Mouse (Mus musculus): Measurements from ENCODE around the gene Serpina5. TPM values are rescaled to one million over a fixed set of nuclear protein-coding genes. Genes with fewer than 3 reads are reported as not detected.
"Not testable (repeated sequence)": the region's sequence is repeated elsewhere in the genome, so short reads cannot be mapped to it uniquely, and the experiment has no call there.

Serpina5 gene
- not detected for total RNA-seq (2021)

DNA sequence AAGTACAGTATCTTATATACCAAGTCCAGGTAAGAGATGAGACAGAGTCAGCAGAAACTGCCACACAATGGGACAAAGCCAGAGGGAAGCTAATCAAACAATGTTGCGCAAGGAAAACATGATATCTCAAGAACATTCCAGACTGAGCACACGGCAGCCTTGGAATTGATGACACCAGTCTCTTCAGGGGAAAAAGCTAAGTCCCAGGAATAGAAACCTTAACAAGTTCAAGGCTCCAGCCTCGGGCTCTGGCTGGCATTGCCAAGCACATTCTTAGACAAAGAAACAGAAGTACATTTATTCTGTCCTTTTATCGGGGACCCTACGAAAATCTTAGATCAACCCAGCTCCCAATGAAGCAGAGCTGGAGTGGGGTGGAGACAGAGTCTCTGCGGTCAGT is at the start of gene Serpina5:
Gene Serpina5 (plus strand): TSS at position 346 of the 400 bp plus-strand sequence.
- no peak for DNase-seq (ENCODE audit: low spot score in 2 of 2)
- intact Hi-C loops (cut with DNase I), result no loop called here

DNA sequence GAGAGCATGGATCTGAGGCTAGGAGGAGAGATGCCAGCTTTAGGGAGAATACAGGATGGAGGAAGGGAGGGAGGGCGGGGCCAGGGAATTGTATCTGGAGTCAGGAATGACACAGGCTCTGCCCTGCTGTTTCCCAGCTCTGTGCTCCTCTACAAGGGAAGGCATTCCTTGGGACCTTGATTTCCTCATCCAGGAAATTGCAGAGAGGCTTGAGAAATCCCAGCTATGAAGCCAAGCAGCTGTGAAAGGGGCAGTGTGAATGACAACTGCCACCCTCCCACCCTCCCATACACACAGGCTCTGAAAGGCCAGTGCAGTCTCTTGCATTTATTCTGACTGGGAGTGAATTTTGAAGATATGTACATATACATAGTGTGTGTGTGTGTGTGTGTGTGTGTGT is 46.9 kb upstream of the Serpina5 start:
- intact Hi-C loops (cut with DNase I), result no loop called here
- DNase-seq (ENCODE audit: low spot score in 2 of 2), result no peak

DNA sequence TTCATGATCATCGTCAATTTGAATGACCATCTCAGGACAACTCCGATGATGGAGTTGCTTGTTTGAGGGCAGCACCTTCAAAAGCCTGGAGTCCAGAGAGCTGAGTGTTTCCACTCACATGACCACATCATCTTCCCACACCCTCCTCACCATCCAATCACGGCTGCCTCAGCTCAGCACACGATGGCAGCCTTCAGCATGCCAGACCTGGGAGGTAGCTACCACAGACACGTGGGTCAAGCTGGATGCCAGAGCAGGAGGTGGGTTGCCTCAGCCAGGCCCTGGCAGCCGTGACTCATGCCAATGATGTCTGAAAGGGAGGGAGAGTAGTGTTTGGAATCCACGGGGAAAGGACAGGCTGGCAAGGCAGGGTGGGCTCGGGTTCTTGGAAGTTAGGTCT is 45.2 kb upstream of the Serpina5 start:
- DNase-seq (ENCODE audit: low spot score in 2 of 2), result no peak
- intact Hi-C loops (cut with DNase I), result no loop called here

DNA sequence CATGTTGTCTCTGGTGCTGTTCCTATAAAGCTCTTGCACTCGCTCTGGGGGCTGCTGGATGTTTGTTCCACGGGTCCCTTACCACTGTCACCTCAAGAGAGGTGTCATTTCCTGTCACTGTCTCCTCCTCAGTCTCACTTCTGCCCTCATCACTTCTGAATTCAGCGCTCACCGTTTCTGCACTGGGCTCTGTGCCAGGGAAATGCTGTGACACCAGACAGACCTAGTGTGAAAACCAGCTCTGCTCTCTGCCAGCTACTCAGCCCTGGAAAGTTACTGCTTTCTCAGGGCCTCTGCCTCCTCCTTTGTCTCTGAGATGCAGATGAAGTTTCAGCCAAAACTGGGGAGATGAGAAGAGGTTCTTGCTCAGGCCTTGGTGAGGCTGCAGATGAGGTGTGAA is 43.9 kb upstream of the Serpina5 start:
- peak; percentile 45 to 57 for DNase-seq (ENCODE audit: low spot score in 2 of 2)
- intact Hi-C loops (cut with DNase I), result no loop called here

DNA sequence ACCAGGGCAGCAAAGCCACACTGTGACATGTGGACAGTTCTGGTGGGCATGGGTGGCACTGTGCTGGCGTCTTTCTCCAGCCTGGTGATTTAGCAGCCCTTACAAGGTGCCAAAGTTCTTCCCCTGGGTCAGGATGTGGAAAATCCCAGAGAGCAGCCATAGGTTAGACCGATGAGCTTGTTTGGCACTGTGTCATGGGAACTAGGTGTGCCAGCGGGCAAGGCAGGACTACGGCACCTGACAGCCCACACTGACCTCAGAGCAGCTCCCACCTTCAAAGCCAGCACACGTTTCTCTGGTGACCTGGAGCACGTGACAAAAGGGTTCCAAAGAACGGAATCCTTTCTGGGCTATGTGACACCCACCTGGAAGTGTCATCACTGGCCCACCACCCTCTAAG is 43.4 kb upstream of the Serpina5 start:
- intact Hi-C loops (cut with DNase I), result no loop called here
- no peak for DNase-seq (ENCODE audit: low spot score in 2 of 2)

DNA sequence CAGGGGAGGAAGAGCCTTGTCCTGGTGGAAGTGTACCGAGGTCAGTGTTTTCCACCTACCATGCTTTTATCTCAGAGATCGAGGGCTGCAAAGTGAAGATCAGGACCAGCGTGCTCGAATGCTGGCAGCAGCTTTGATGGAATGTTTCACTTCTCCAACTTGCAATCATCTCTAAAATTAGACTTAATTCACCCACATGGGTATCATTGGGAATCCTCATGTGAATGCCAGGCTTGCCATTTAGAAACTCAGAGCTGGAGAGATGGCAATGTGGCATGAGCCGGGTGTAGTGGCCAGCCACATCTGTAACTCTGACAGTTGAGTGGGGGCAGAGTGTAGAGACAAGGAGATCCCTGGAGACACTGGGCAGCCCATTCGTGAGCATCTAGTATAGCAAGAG is 40.8 kb upstream of the Serpina5 start:
- peak in 1 of 2 experiments; percentile 24 for DNase-seq (ENCODE audit: low spot score in 2 of 2)
- intact Hi-C loops (cut with DNase I), result no loop called here

DNA sequence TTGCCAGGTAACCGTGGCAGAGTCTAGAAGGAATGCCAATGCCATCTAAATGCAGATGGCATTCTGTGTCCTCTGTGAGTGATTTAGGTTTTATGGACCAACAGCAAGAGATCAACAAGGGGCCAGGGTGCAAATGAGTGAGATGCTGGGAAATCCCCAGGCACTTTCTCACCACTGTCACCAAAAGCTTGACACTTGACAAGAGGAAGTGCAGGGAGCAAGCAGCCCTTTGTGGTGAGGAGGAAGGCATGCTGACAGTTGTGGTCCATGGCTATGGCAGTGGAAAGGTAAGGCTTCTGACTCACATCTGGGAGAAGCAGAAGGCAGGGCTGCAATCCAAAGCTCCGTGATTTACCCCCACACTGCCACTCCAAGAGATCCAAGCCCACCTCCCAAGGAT is 39.1 kb upstream of the Serpina5 start:
- no peak for DNase-seq (ENCODE audit: low spot score in 2 of 2)
- intact Hi-C loops (cut with DNase I), result no loop called here

DNA sequence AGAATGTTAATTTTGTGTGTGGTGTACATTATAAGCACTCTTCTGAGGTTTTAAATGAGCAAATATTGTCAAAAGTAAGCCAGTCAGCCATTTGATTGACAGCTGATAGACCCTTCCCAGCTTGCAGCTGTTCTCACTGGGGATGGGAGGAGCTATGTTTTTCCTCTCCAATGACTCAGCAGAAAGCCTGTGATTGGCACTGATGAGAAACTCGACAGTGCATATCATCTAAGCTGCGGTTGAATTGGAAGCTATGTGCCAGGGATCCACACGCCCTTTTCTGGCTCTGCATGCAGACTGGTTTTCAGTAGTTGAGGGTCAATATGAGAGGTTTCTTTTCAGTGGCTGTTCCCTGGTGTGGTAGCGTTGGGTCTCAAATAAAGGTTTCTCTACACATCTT is 36.4 kb upstream of the Serpina5 start:
- no peak for DNase-seq (ENCODE audit: low spot score in 2 of 2)
- intact Hi-C loops (cut with DNase I), result no loop called here

DNA sequence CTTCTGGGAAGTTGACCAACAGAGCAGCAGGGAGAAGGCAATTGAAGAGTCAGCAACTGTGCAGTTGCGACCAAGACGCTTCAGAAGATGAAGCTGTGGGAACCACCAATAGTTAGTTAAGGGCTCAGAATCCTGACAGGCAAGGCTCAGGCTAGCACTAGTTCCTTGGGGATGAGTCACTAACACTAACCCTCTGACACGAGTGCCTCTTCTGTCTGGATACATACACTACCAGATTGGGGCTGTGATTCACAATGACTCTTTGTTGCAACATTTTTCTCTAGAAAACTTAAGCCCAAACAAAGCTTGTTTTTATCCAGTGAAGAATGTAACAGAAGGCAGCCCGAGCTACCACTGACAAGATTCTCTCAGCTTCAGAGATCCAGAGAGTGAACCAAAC is 35.9 kb upstream of the Serpina5 start:
- no peak for DNase-seq (ENCODE audit: low spot score in 2 of 2)
- intact Hi-C loops (cut with DNase I), result no loop called here

DNA sequence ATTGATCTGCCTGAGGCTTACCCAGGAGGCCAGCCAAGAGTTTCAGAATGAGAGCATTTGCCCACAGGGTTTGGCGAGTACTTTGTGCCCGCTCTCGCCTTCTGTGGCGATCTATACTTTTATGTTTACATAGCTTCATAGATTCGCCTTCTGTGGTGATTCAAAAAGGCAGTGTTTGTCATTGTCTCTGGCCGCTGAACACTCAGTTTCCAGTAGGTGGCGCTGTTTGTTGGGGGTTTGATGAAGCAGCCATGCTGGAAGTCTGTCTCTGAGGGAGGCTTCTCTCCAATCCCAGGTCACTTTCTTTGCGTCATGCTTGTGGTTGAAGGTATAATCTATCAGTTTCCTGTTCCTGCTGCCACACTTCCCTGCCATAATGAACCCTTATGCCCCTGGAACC is 34.7 kb upstream of the Serpina5 start:
- DNase-seq (ENCODE audit: low spot score in 2 of 2), result no peak
- intact Hi-C loops (cut with DNase I), result no loop called here

DNA sequence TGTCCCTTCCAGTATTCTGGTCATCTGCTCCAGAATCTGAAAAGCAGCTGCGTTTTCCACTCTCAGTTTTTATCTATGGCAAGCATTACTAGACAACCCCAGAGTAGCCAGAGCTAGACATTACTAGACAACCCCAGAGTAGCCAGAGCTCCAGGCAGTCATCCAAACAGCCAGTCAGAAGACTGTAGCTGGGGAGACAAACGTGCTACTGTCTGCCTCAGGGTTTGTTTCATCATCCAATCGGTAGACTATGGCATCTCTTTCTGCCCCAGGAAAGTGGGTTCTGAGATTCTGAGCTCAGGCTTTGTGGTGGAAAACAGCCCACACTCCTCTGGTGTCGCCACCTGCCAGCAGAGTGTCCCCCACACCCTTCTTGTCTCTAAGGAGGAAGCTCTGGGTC is 33.4 kb upstream of the Serpina5 start:
- peak; percentile 41 to 63 for DNase-seq (ENCODE audit: low spot score in 2 of 2)
- intact Hi-C loops (cut with DNase I), result no loop called here

DNA sequence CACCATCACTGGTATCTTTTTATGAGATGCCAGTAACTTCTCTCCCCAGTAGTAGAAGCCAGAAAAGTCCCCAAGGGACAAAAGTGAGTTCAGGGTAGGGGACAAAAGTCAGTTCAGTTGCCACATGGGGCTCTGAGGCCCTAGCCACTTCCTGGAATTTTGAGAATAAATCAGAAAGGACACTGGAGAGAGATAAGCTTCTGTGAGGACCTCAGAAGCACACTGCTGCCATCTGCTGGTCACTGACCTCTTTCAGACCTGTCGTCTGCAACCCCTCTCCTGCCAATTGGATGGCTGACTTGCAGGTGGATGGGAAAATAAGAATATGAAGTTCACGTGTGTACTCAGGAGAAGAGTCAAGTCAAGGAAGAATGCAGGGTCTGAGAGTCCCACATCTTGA is 31.3 kb upstream of the Serpina5 start:
- DNase-seq (ENCODE audit: low spot score in 2 of 2), result peak; percentile 60 to 76
- intact Hi-C loops (cut with DNase I), result loop anchor here (1.0 to 5.0 kb wide), 2 partner anchors 74 to 348 kb away; no protein-coding TSS in a partner anchor

DNA sequence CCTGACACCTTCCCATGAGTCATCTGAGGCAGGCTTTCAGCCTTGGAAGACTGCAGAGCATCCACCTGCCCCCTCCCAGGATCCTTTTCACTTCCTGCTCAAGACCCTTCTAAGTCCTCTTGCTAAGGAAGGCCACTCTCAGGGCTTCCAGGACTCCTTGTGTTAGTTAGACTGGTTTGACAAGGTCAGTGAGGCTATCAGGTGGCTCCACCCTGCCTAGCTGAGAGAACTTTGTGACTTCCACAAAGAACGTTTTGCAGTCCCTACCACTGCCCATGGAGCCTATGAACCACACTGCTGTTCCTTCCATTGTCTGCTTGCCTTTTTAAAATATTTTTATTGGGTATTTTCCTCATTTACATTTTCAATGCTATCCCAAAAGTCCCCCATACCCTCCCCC is 29.2 kb upstream of the Serpina5 start:
- DNase-seq (ENCODE audit: low spot score in 2 of 2), result no peak
- intact Hi-C loops (cut with DNase I), result loop anchor here (5.0 kb wide), 1 partner anchor 346 kb away; no protein-coding TSS in a partner anchor

DNA sequence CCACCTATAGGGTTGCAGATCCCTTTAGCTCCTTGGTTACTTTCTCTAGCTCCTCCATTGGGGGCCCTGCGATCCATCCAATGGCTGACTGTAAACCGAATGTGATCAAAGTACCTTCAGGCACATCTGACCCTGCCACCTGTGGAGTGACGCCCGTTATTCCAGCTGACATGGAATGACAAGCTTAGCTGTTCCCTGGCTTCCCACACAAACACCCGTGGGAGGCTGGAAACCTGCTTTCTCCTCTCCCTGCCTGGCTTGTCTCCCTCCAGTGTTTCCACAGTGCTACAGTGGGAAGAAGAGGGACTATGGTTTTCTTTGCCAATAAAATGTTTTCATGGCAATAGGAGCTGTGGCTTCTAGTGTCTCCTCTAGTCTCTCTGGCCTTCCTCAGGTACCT is 28.6 kb upstream of the Serpina5 start:
- intact Hi-C loops (cut with DNase I), result loop anchor here (5.0 kb wide), 1 partner anchor 345 kb away; no protein-coding TSS in a partner anchor
- DNase-seq (ENCODE audit: low spot score in 2 of 2), result no peak

DNA sequence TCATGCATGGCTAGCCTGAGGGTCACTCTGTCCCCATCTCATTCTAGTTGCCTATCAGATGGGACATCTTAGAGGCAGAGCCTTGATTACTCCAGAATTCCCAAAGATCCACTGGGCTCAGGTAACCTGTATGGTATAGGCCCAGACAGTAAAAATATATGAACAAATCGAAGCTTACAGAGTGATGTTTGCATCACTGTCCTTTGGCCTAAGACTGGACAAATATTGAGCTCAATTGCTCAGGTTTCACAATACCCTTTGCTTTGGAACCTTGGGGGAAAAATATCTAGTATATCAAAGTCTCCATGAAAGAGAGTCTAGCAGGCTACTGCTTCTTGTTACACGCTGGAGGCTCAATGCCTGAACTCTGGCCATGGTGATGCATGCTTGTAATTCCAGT is 10.8 kb upstream of the Serpina5 start:
- intact Hi-C loops (cut with DNase I), result no loop called here

DNA sequence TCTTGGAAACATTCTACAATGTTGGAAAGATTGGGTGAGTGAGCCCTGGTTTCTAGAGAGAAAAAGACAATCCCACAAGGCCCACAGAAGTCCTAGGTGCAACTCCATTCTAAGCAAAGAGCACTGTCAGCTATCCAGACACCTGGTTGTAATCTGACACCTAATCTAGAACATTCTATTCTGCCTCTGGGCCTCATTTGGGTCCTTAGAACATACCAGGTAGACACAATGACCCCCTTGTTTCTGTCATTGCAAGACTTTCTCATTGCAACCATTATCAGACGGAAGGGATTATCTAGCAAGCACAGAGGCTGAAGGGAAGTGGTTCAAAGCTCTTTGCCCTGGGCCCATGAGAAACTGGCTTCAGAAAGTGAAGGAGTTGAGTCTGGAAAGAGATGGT is 9.6 kb upstream of the Serpina5 start:
- intact Hi-C loops (cut with DNase I), result no loop called here
- DNase-seq (ENCODE audit: low spot score in 2 of 2), result no peak

More for the DNA sequence above, 10.8 kb upstream of the Serpina5 start:
- no peak for DNase-seq (ENCODE audit: low spot score in 2 of 2)

DNA sequence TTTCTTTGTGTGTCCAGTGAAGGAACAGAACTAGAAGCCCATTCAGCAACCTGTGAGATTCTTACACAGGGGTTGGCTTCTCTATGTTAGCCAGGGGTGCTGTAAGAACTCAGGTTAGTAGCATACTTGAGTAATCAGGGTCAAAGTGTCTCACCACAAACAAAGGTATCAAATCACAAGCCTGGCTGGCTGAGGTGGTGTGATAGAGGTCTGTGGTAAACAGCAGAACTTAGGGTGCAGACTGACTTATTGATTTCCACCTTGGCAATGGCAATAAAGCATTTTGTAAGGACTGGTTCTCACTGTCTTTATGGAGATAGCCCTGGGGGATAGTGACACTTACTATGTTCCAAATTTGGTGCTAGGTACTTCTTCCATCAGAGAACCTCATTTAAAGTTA is 4.9 kb downstream of the Serpina5 start:
- intact Hi-C loops (cut with DNase I), result no loop called here
- no peak for DNase-seq (ENCODE audit: low spot score in 2 of 2)

DNA sequence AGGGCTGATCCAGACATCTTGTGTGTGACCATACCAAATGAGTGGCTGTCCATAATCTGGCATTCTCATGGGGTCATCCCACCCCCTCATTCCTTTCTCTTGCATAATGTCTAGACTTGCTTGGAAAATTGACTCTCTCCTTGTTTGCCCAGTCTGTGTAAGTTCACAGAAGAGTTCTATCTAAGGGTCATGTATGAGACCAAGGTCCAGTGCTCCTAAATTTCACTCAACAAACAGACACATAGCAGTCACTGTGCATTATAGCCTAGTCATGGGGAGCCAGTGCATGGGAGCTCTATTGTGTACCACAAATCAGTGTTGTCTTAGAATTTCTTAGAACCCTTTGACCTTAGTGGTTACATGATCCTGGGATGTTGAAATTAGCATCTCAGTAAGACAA is 6.0 kb downstream of the Serpina5 start:
- no peak for DNase-seq (ENCODE audit: low spot score in 2 of 2)
- intact Hi-C loops (cut with DNase I), result no loop called here

DNA sequence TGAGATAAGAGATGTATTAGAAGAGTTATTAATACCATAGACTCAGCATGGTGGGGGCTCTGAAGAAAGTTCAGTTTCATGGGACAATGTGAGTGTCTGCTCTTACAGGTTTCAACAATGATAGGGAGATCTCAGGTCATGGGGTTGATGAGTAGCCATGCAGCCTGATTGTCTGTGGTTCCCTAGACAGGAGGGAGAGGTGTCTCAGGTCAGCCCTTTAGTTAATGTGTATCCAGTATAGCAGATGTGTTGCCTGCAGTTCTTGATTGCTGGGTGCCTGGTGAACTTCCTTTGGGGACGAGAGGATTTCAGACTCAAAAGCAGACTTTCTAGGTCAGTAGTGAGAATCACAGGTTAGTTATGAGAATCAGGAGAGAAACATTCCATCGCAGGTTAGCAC is 7.6 kb downstream of the Serpina5 start:
- no peak for DNase-seq (ENCODE audit: low spot score in 2 of 2)
- intact Hi-C loops (cut with DNase I), result no loop called here

DNA sequence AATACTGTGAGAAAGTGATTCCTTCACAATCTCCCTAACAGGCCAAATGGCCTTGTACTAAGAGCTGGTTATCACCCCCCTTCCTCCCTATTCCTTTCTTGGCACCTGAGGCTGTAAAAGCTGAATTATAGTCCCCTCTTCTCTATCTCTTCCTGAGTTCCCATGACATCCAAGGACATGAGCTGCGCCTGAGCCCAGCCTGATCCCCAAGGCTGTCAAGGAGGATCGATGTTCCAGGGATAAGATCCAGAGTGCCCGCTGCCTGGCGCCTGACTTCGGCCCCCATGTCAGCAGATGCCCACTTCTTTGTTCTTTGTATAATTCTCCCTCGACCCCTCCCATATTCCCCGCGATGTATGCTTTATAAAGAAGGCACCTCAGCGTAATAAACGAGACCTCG is 11.4 kb downstream of the Serpina5 start, which contains the start of gene Serpina3a:
Gene Serpina3a (plus strand): TSS at position 392 of the 400 bp plus-strand sequence.
- intact Hi-C loops (cut with DNase I); DNase-seq (ENCODE audit: low spot score in 2 of 2): not testable (repeated sequence)

DNA sequence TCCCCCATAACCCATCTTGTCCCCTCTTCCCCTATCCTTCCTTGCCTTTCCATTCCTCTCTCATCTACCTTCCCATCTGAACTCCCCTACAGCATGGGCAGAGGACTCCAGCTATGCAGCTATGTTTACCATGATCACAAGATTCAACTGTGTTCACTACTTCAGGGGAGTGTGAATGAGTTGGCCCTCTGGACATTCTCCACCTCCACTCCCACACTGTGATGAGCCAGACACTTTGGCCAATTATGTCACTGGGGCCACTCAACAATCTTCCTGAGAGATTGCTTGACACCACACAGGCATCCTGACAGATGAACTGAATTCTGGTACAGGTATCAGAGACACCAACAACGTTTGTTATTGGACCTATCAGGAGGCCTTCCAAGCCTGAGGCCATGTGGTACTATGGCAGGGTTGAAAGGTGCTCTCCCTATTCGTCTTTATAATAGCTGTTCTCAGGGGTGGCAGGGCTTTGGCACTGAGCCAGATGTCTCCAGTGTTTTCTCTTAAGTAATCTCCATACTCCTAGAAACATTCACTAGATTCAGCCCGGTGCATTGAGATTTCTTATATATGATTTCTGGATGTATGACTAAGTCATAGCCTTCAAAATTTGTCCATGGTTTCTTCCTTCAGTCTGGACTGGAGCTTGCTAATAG is 14.1 kb downstream of the Serpina5 start:
- DNase-seq (ENCODE audit: low spot score in 2 of 2), result no peak
- intact Hi-C loops (cut with DNase I), result no loop called here

DNA sequence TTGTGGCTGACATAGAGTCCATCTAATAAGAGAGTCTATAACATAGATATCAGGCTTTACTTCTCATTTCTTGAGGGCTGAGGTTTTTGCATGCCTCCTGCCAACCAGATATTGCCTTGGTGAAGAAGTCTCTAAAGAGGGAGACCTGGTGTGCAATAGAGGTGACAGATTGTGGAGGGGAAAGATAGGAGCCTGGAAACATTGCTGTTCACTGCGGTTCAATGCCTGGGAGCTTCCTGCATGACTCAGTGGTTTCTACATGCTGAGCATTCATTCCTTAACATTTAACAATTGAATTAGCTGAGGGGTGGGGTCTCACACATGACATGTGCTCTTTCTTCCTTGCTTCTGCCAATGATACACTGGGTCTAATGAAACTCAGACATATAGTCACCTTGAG is 22.2 kb downstream of the Serpina5 start:
- no peak for DNase-seq (ENCODE audit: low spot score in 2 of 2)
- intact Hi-C loops (cut with DNase I), result no loop called here
